Mouse (Mus musculus) embryo, embryonic 10.5 days (tissue): ENCODE results near the gene Rasd2.

ENCODE experiments used
- DNase-seq: peaks from one replicate; pipeline ENCODE4 v3.0.0-alpha.2; 2015; ENCODE audit warnings: low spot score

Rasd2 gene

DNA sequence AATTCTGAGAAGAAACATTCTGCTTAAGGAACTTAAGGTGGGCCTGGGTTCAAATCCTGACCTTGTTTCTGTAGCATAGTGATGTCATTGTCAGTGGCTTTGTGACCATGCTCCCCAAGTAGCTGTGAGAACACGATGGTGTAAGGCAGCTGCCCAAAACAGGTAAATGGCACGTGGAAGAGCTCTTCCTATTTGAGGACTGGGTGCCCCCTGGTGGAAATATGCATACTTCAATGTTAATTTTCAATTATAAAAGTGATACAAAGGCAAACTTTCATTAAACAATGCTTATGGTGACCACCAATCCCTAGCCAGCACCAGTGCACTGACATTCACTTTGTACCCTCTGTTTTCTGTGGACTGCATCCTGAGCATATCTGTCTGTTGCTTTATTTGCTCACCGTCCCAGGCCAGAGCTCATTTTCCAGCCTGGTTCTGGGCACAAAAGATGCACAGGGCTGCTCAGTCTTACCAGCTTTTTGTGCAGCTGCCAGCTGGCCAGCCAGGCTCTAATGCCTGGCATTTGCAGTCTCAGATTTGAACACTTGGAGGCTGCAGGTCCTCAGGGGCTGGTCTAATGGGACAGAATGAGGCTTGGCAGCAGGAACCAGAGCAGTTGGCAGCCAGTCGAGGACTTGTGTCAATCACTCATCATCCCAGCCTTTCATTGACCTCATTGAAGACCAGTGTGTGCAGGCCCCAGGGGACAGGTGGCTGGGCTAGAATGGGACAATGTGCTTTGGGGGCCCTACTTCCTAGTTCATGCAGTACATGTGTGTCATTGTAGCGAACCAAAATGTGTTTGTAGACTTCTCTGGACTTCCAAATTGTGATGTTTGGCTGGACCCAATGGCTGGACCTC is 6.4 kb downstream of the Rasd2 start:
- DNase-seq: peak; percentile 49

DNA sequence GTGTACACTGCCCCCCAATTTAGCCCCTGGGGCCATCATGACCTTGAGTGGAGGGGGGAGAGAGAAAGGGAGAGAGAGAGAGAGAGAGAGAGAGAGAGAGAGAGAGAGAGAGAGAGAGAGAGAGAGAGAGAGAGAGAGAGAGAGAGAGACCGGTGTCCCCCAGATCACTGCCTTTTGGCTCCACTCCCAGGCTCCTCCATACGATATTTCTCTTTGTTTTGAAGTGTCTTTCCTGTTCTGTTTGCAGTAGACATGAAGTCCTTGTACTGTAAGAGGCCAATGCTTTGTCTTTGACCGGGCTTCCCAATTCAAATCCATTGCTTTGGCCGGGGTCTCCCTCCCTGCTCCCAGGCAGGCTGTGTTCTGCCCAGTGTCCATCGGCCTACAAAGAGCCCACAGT is 8.9 kb downstream of the Rasd2 start:
- DNase-seq: no peak

DNA sequence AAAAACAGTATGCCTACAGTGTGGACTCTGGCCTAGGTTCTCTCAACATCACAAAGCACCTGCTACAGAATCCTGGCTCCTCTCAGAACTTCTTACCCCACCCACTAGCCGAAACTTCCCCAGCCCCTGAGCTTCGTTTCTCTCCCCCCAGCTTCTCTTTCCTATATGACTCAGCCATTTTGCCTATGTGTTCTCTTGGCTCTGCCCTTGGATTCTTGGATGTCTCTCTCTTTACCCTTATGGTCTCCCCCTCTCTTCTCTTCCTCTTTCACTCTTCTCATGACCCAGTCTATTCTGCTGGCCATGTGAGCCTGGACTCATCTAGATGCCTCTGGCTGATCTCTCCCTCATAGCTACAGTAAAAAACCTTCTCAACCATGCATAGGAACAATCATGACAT is 13.0 kb downstream of the Rasd2 start:
- no peak for DNase-seq

DNA sequence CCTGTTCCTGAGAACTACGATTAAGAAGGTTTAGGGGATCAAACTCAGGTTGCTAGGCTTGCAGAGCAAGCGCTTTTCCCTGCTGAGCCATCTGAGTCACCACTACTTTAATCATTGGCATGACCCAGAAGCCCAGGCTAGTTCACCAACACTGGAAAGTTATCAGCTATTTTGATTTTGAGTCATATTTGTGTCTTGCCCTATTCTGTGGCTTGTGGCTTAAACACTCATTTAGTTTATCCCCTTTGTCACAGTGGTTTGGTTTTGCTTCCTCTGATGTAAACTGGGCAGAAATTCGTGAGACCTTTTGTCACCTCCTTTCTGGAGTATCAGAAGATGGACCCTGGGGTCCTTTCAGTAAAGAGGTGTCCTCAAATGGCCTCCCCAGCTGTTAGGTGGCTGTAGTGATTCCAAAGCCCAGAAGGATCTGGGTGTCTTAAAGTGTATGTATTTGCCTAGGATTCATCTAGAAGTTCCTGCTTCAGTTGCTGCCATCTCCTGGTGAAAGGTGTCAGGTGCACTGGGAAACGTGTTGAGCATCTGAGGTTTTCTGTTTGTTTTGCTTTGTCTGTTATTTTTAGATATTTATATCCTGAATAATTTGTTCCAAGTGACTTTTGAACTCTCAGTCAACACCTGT is 20.3 kb downstream of the Rasd2 start:
- peak; percentile 30 for DNase-seq

DNA sequence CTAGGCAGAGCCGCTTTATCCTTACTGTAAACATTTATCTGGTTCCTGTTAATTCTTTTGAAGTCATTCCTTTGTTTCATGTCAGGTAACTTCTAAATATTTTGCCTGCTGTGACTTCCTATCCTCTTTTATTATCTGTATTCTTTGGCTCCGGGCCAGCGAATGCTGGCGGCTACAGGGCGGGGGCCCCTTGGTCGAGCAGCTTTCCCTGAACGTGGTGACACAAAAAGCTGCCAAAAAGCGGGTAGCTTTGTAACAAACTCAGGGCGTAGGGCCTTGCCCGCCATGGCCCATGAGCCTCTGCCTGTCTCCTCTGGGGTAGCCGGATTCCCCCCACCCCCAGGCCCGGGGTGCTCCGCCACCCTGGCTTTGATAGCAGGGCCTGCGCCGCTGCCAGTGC is 33.6 kb downstream of the Rasd2 start:
- DNase-seq: no peak

DNA sequence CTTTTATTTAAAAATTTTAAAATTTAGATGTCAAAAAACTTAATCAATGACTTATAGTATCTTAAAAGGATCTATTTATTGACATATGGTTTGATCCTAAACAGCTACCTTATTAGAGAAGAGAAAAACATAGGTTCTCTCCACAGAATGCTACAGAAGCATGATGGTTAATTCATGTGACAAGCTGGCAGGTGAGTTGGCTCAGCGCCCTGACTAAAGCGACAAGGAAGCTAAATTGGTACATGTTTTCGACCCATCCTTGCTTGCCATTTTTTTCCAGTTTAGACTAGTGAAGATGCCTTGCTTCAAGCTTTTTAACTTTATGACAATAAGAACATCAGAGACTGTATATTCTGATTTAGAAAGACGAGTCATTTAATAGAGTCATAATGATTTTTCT is 35.4 kb downstream of the Rasd2 start:
- no peak for DNase-seq

DNA sequence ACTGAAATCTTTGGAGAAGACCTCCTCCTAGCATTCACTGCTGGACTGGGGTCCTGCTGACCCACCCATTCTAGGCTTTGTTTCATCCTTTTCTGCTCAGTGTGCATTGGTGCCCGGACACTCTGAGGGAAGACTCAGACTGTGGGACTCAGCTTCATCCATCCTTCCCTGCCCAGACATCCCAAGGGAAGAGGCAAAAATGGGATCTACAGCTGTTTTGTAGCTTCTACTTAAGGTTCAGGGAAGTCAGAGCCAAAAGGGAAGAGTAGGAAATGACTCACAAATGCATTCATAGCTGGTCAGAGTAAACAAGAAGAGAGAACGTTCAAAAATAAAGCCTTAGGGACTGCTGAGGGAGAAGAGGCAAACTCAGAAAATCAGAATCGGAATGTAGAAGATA is 40.3 kb downstream of the Rasd2 start:
- no peak for DNase-seq

DNA sequence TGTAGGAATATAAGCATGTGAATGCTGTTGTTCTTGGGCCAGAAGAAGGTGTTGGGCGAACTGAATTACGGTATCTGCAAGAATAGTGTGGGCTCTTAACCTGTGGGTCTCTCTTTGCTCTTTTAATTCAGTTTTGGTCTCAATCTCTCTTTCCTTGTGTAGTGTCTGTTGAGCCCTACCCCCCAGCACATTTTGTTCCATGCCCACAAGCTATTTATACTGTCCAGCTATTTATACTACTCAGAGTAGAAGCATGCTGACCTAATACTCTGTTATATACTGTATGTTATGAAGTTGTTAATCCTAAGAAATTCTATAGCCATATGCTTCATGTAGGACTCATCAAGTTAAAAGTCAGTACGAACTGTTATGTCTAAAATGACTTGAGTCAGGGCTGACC is 41.9 kb downstream of the Rasd2 start:
- no peak for DNase-seq

DNA sequence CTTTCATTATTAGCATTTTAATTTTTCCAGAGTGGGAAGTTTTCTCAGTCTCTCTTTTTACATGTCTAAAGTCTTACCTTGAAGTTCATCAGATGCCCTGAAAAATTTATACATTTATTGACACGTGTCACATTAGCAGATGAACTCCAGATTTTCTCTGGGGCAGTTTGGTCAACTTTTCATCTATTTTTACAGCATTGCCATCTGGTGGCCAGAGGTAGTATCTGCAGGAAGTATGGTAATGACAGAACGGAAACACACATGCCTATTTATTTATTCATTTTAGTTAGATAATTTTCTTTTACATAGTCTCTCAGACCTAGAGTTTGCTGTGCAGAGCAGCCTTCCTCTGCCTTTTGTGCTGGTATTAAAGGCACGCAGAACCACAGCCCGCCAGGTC is 58.4 kb downstream of the Rasd2 start:
- peak; percentile 73 for DNase-seq
